Mouse (Mus musculus): ENCODE data around the gene Fgr. TPM values are rescaled to one million over a fixed set of nuclear protein-coding genes. Genes with fewer than 3 reads are reported as not detected.

Fgr gene
- total RNA-seq, 1 experiment from 2014 or later, result 321 TPM

DNA sequence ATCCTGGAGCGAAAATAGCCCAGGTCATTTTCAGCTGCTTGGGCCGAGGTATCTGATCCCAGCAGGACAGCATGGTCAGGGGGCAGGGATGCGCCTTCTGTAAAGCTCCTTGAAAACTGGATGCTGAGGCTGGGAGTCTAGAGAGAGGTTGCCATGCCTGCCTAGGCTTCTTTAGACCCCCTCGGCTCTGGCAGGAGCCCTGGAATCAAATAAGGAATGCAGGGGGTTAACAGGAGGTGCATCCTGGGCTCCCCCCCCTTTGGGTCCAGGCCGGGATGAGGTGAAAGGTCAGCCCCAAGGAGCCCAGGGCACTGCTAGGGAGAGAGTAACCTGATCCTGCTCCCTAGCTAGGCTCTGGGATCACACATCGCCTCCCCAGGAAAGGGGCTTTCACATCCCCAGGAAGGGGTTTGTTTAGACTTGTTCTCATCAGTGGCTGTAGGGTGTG, 70.8 kb downstream of the Fgr start:
- ATAC-seq (ENCODE audit: extremely low read depth, insufficient number of reproducible peaks, low FRiP score, poor library complexity, severe bottlenecking), result no peak

DNA sequence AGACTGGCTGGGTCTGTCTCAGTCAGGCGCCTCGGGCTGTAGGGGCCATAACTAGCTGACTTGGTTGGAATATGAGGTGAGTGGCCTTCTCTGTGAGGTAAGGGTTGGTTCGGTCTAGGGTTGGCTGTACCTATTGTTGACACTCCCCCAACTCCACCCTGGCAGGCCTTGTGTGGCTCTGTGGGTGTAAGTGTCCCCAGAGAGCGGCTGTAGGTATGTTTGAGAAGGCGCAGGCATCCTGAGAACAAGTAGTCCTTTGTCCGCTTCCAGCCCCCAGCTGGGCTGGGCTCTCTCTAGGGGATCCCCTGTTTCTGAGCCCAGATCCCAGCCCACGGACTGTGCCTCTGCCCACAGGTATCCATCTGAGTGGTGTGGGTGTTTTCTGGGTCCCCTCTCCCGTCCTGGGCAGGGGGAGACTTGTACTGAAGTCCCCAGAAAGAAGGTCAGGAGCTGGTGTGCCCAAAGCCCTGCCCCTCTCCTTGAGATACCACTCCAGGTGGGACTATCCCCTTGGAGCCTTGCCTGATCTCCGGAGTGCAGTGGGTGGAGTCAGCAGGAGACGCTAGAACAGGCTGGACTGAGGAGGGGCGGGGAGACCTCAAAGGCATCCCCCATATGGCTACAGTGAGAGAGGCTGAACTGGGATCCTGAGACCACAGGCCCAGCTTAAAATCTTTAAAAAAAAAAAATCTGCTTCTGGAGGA, 72.0 kb downstream of the Fgr start:
- no peak for ATAC-seq (ENCODE audit: extremely low read depth, insufficient number of reproducible peaks, low FRiP score, poor library complexity, severe bottlenecking)

DNA sequence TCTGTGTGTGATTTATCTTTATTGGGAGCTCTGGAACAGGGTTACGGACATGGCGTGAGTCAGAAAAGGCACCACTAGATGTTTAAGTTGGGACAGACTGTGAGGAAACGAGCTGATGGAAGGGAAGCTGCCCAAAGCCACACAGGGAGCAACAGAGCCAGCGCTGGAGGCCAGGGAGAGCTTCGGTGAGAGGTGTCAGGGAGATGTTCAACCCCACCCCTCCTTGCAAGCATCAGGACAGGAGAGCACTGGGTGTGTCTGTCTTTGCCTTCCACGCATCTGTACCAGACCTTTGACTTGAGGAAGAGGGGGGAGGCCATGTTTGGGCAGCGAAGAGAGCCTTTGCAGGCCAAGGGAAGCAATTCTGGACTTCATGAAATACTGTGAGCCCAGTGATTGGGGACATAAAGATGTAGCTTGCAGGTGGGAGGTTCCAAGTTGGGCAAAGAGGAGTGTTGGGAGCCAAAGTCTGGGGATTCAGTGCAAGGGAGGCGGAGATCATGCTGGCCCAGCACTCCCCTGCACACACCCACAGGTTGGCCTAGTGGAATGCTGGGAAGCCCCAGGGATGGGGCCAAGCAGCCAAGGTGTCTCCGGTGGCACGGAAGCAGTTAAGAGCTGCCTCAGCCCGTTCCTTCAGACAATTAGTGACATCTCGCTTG, 72.9 kb downstream of the Fgr start:
- no peak for ATAC-seq (ENCODE audit: extremely low read depth, insufficient number of reproducible peaks, low FRiP score, poor library complexity, severe bottlenecking)

DNA sequence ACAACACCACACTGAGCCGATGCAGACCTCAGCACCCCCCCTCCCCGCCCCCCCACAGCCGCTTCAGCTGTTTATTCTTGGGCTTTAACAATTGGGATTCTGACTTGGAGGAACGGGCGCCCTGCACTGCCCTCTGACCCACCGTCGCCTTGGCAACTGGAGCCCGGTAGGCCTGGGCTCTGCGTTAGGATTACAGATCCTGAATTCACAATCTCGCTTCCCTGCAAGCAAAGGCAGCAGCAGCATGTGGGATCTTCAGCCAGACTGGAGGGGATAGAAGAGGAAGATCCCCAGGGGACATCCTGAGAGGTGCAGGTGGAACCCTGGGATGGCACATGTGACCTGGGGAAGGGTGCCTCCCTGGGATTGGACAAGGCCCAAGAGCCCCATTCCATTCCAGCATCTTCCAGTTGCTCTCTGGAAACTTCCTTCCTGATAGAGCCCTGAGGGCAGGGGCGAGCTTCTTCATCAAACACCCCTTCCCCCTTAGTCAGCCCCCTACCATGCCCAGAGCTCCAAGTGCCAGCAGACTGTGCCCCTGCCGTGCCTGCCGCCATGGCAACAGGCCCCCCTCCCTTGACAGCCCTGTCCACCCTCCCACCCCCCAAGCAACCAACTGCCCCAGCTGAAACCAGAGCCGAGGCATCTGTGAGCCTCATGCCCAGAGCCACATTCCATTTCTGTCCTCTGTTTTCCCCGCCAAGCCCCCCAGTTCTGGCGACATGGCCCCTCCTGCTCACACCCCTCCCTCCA, 73.6 kb downstream of the Fgr start:
- ATAC-seq (ENCODE audit: extremely low read depth, insufficient number of reproducible peaks, low FRiP score, poor library complexity, severe bottlenecking), result no peak

DNA sequence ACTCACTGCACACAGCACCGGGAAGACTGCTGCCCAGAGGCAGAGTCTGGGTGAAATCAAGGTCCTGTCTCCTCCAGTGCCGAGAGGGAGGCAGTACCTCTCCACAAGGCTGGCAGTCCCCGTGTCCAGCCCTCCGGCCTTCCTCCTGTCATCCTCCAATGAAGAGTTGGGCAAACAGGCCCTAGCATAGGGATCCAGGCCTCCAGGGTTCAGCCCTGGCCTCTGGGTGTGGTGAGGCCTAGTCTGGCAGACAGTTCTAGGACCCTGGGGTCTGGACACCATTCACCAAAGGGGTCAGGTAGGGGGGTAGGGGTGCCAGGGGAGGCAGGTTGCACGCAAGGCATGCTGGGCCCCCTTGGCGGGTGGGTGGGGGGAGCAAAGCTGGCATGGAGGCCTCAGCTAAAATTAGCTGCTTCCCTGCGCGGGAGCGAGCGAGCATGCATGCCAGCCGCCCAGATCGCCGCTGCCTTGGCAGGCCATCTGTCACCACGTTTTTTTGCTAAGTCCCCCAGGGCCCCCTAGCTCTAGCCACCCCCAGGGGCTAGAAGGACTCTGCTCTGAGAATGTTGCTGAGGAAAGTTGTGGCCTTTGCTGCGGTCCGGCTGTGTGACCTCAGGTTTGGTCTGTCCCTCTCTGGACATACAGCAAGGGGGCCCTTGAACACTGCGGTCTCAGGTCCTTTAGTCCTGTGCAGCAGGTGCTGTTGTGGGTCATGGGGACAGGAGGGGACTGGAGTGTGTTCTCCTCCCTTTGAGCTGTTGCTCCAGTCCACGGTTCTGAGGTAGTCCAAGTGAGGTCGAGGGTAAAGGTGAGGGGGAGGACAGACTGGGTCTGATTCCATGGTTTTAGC, 75.4 kb downstream of the Fgr start:
- ATAC-seq (ENCODE audit: extremely low read depth, insufficient number of reproducible peaks, low FRiP score, poor library complexity, severe bottlenecking), result no peak

DNA sequence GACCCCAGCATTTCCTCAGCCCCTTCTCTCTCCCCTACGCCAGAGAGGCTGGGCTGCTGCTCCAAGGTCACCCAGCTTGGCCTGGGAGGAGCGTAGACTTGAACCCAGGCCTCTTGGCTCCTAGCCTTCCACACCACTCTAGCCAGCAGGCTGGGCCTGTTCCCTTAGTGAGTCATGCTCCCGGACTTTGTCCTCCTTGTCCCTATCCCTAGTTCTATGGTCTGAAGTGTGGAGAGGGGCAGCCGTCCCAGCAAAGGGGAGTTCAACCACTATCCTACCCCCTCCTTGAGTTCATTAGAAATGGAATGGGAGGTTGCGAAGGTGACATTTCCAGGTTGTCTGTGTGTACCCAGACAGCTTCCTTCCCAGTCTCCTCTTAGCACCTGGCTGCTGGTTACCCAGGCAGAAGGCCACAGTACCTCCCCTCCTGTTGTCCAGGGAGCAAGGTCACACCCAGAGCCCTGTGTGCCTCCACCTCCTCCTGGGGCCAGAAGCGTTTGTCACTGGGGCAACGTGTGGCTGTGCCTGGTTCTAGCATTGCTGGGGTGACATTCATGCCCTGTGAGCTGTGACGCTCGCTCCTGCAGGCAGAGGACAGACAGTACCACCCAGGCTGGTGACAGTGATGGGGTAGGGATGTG, 76.4 kb downstream of the Fgr start:
- peak; percentile 2; the same call in 1 of the 2 replicates for ATAC-seq (ENCODE audit: extremely low read depth, insufficient number of reproducible peaks, low FRiP score, poor library complexity, severe bottlenecking)

DNA sequence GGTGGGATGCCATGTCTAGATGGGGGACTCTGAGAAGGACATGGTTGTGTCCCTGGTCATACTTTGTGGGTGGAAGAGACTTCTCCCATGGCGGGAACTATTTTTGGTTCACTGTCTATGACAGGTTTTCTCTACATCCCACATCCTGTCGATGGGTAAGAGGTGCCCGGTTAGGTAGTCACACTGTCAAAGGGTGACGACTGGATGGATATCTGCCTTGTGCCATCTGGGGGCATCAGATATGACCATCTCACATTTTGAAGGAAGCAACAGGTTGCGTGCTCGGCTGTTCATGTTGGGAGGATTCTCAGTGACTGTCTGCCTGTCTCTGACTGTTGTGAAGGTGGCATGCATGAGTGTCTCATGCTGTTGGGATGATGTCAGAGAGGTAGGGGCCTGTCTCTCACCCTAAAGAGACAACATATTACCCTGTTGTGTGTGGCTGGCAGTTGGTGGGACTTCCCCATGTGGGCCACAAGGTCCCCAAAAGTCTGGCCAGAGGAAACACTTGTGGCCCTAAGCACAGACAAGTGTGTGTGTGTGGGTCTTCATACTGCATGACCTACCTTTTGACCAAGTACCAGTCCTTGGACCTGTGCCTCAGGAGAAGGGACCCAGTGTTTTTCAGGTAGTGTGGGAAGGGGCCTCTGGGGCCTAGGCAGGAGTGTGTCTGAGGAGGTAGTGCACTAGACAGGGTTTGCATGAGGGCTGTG, 77.1 kb downstream of the Fgr start:
- peak; percentile 29; the same call in 1 of the 2 replicates for ATAC-seq (ENCODE audit: extremely low read depth, insufficient number of reproducible peaks, low FRiP score, poor library complexity, severe bottlenecking)

DNA sequence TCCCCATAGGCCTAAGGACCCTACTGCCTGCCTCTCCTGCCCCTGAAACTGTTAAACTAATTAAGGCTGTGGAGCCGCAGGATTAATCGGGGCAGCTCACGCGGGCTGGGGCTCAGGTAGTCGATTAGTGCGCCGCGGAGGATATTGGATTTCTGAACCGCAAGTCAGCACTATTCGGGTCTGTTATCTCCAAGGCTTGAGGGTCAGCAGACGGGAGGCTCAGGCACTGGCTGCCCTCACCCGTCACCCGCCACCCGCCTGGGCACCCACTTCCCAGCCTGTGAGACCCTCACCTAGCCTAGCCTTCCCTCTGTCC, 77.6 kb downstream of the Fgr start:
- ATAC-seq (ENCODE audit: extremely low read depth, insufficient number of reproducible peaks, low FRiP score, poor library complexity, severe bottlenecking), result no peak

Other genes with a start within 250 kb of the Fgr start
- gene Xkr8, start 241.5 kb upstream of the Fgr start, total RNA-seq (2017), result 2.8 and 3.1 TPM in 2 replicates
- 2.6 and 4.7 TPM in 2 replicates for gene Smpdl3b, start 216.8 kb upstream of the Fgr start, total RNA-seq (2017)
- gene Rpa2, start 205.8 kb upstream of the Fgr start, total RNA-seq (2017), result 24.2 and 32.4 TPM in 2 replicates
- 269 and 270 TPM in 2 replicates for gene Themis2, start 177.7 kb upstream of the Fgr start, total RNA-seq (2017)
- 39.9 and 42.0 TPM in 2 replicates for gene Ppp1r8, start 130.9 kb upstream of the Fgr start, total RNA-seq (2017)
- gene Stx12, start 89.6 kb upstream of the Fgr start, total RNA-seq (2017), result 33.6 and 34.8 TPM in 2 replicates
- gene Fam76a, start 51.5 kb upstream of the Fgr start, total RNA-seq (2017), result 31.1 and 35.4 TPM in 2 replicates
- gene Ahdc1, start 37.2 kb downstream of the Fgr start, total RNA-seq (2017), result 9.1 and 13.5 TPM in 2 replicates
- gene Wasf2, start 156.4 kb downstream of the Fgr start, total RNA-seq (2017), result 89.1 and 105 TPM in 2 replicates
- gene Cd164l2, start 238.0 kb downstream of the Fgr start, total RNA-seq (2017), result 2.9 TPM in 1 of 2 replicates, not detected in the other
- not detected in 2 replicates for gene Gpr3, start 238.4 kb downstream of the Fgr start, total RNA-seq (2017)